Mouse (Mus musculus) MEL (cell line): ENCODE measurements around the gene Dnah5. TPM values are rescaled to one million over a fixed set of nuclear protein-coding genes. Genes with fewer than 3 reads are reported as not detected.

Experiments used
- DNase-seq: peaks from one replicate; pipeline ENCODE4 v3.0.0; 2011; ENCODE audit warnings: low read depth, low spot score
- H3K27ac ChIP-seq: 2 replicates; pipeline ENCODE4 v1.5.1; 2012; ENCODE audit warnings: low read depth, mild to moderate bottlenecking, control low read depth, low read length, moderate library complexity; ENCODE audit not compliant: control insufficient read depth
- H3K27me3 ChIP-seq, 2 experiments: fragments of 150-350 bp in 1 of 2; sonication (generic) in 1 of 2; 2 replicates each; pipeline ENCODE4 v1.6.1; 2012; ENCODE audit warnings: low read length in 2 of 2, mild to moderate bottlenecking in 2 of 2, improper control_type of control experiment in 1 of 2, moderate library complexity in 1 of 2; ENCODE audit not compliant: insufficient read depth in 2 of 2, control insufficient read depth in 1 of 2
- H3K36me3 ChIP-seq, 2 experiments: 2 replicates each; pipeline ENCODE4 v1.6.1; 2012 to 2014; ENCODE audit warnings: low read length in 2 of 2, improper control_type of control experiment in 1 of 2, inconsistent platforms in 1 of 2, mild to moderate bottlenecking in 1 of 2; ENCODE audit not compliant: insufficient read depth in 2 of 2, control insufficient read depth in 1 of 2
- H3K4me1 ChIP-seq, 2 experiments: fragments of 150-350 bp in 1 of 2; sonication (generic) in 1 of 2; 2 replicates each; pipeline ENCODE4 v1.6.1; 2012; ENCODE audit warnings: low read length in 2 of 2, improper control_type of control experiment in 1 of 2, mild to moderate bottlenecking in 1 of 2; ENCODE audit not compliant: insufficient read depth in 2 of 2, control insufficient read depth in 1 of 2
- H3K4me3 ChIP-seq, 2 experiments: fragments of 150-350 bp in 1 of 2; sonication (generic) in 1 of 2; 2 replicates each; pipeline ENCODE4 v1.5.1; 2012; ENCODE audit warnings: low read depth in 2 of 2, low read length in 2 of 2, mild to moderate bottlenecking in 2 of 2, moderate library complexity in 2 of 2, control low read depth in 1 of 2, improper control_type of control experiment in 1 of 2; ENCODE audit not compliant: control insufficient read depth in 1 of 2, insufficient read depth in 1 of 2
- H3K79me2 ChIP-seq: 2 replicates; pipeline ENCODE4 v1.6.1; 2012; ENCODE audit warnings: mild to moderate bottlenecking, low read length, moderate library complexity; ENCODE audit not compliant: control insufficient read depth, poor library complexity, insufficient read depth
- H3K9ac ChIP-seq: 2 replicates; pipeline ENCODE4 v1.6.1; 2012; ENCODE audit warnings: low read depth, mild to moderate bottlenecking, control low read depth, low read length, moderate library complexity; ENCODE audit not compliant: control insufficient read depth, poor library complexity, severe bottlenecking
- H3K9me3 ChIP-seq: fragments of 150-350 bp; sonication (generic); replicated peaks from 2 replicates; pipeline ENCODE4 v1.6.1; 2012; ENCODE audit warnings: mild to moderate bottlenecking, low read length, improper control_type of control experiment, moderate library complexity; ENCODE audit not compliant: insufficient read depth
- CHD1 ChIP-seq: IDR thresholded peaks from 2 replicates; pipeline ENCODE4 v1.6.1; 2012; ENCODE audit warnings: low read depth, mild to moderate bottlenecking, inconsistent platforms, low read length, improper control_type of control experiment
- EP300 ChIP-seq, 2 experiments: IDR thresholded peaks; 2 replicates each; pipeline ENCODE4 v1.6.1; 2011; ENCODE audit warnings: improper control_type of control experiment in 2 of 2, low read length in 2 of 2, low read depth in 1 of 2, mild to moderate bottlenecking in 1 of 2
- GATA1 ChIP-seq: IDR thresholded peaks from 2 replicates; pipeline ENCODE4 v1.6.1; 2011; ENCODE audit warnings: low read depth, low read length, improper control_type of control experiment
- MAFK ChIP-seq: IDR thresholded peaks from 2 replicates; pipeline ENCODE4 v1.6.1; 2011; ENCODE audit warnings: low read depth, mild to moderate bottlenecking, low read length, improper control_type of control experiment, borderline replicate concordance
- MEF2A ChIP-seq: IDR thresholded peaks from 2 replicates; pipeline ENCODE4 v1.6.1; 2014; ENCODE audit warnings: low read depth, mild to moderate bottlenecking, inconsistent platforms, low read length, improper control_type of control experiment; ENCODE audit not compliant: poor library complexity, insufficient replicate concordance, severe bottlenecking; ENCODE audit errors: extremely low read depth
- MXI1 ChIP-seq: IDR thresholded peaks from 2 replicates; pipeline ENCODE4 v1.6.1; 2011; ENCODE audit warnings: mild to moderate bottlenecking, low read depth, low read length, improper control_type of control experiment
- MYC ChIP-seq: IDR thresholded peaks from 2 replicates; pipeline ENCODE4 v1.6.1; 2011; ENCODE audit warnings: low read depth, mild to moderate bottlenecking, low read length, improper control_type of control experiment, moderate library complexity
- POLR2A ChIP-seq, 2 experiments: IDR thresholded peaks; 2 replicates each; pipeline ENCODE4 v1.6.1; 2011 to 2012; ENCODE audit warnings: low read length in 2 of 2, mild to moderate bottlenecking in 2 of 2, control low read depth in 1 of 2, improper control_type of control experiment in 1 of 2, low read depth in 1 of 2, moderate library complexity in 1 of 2; ENCODE audit not compliant: control insufficient read depth in 1 of 2, insufficient read depth in 1 of 2, poor library complexity in 1 of 2
- POLR2AphosphoS2 ChIP-seq: IDR thresholded peaks from 2 replicates; pipeline ENCODE4 v1.6.1; 2011; ENCODE audit warnings: low read length, improper control_type of control experiment
- RAD21 ChIP-seq: IDR thresholded peaks from 2 replicates; pipeline ENCODE4 v1.6.1; 2011; ENCODE audit warnings: mild to moderate bottlenecking, low read depth, low read length, improper control_type of control experiment
- RCOR1 ChIP-seq: IDR thresholded peaks from 2 replicates; pipeline ENCODE4 v1.6.1; 2012; ENCODE audit warnings: low read depth, mild to moderate bottlenecking, inconsistent platforms, low read length, improper control_type of control experiment
- TAL1 ChIP-seq: IDR thresholded peaks from 2 replicates; pipeline ENCODE4 v1.6.1; 2012; ENCODE audit warnings: mild to moderate bottlenecking, inconsistent platforms, low read length, moderate library complexity, mixed read lengths
- USF2 ChIP-seq, 2 experiments: IDR thresholded peaks; 2 replicates each; pipeline ENCODE4 v1.6.1; 2011 to 2012; ENCODE audit warnings: improper control_type of control experiment in 2 of 2, low read length in 2 of 2, borderline replicate concordance in 1 of 2, inconsistent platforms in 1 of 2, low read depth in 1 of 2, mild to moderate bottlenecking in 1 of 2; ENCODE audit not compliant: insufficient read depth in 1 of 2
- ZC3H11A ChIP-seq: IDR thresholded peaks from 2 replicates; pipeline ENCODE4 v1.6.1; 2012; ENCODE audit warnings: low read depth, mild to moderate bottlenecking, inconsistent platforms, low read length, improper control_type of control experiment
- ZNF384 ChIP-seq: IDR thresholded peaks from 2 replicates; pipeline ENCODE4 v1.6.1; 2012; ENCODE audit warnings: low read depth, mild to moderate bottlenecking, inconsistent platforms, low read length, improper control_type of control experiment
- polyA plus RNA-seq, 2 experiments: library from polyadenylated mRNA; stranded (reverse) in 1 of 2; unstranded in 1 of 2; fragments of >175 nt in 1 of 2; fragments of >200 nt in 1 of 2; gene quantifications; 2 replicates each; pipeline versions ENCODE4 v1.2.1 to v1.2.4; 2012; ENCODE audit warnings: low replicate concordance in 2 of 2, low read depth in 1 of 2; ENCODE audit not compliant: insufficient read length in 2 of 2, insufficient read depth in 1 of 2, missing spikeins in 1 of 2
- total RNA-seq: library from RNA; depleted of rRNA; stranded (reverse); fragments of 300-350 nt; gene quantifications from 2 replicates; pipeline ENCODE4 v1.2.3, GENCODE M21; 2012

Gene Dnah5
- total and polyA plus RNA-seq, 3 experiments, result not detected

- no peaks in the 10 kb centered on the region for H3K9me3 ChIP-seq
- H3K79me2 ChIP-seq, result no peaks in the 10 kb centered on the region
- H3K4me3 ChIP-seq, result no peak overlapping the region
- no peak overlapping the region for H3K9ac ChIP-seq
- TF ChIP-seq RCOR1 (no peak), MYC (no peak)
- H3K36me3 ChIP-seq, result no peaks in the 10 kb centered on the region
- no peaks in the 10 kb centered on the region for H3K27me3 ChIP-seq
- no peak overlapping the region for H3K27ac ChIP-seq
- DNase-seq, result no peak
- no peaks in the 10 kb centered on the region for H3K4me1 ChIP-seq
These were observed 263.2 kb downstream of the Dnah5 start for GRCm38 (mm10) chr15:28466591-28467247.

GRCm38 (mm10) chr15:28473749-28474390 is 270.3 kb downstream of the Dnah5 start:
- Histone ChIP-seq H3K36me3 (no peaks in the 10 kb centered on the region), H3K27me3 (no peaks in the 10 kb centered on the region), H3K9me3 (no peaks in the 10 kb centered on the region), H3K79me2 (no peaks in the 10 kb centered on the region), H3K27ac (no peak overlapping the region), H3K9ac (no peak overlapping the region), H3K4me1 (no peaks in the 10 kb centered on the region), H3K4me3 (no peak overlapping the region)
- TF ChIP-seq ZC3H11A (no peak), MXI1 (no peak), MAFK (no peak), MYC (no peak), CHD1 (no peak), ZNF384 (no peak), EP300 (IDR thresholded peaks at IDR 0.05; ENCODE audit: low read depth in 1 of 2, low read length in 2 of 2) (no peak), TAL1 (no peak), GATA1 (no peak), RAD21 (no peak), POLR2A (IDR thresholded peaks at IDR 0.05; ENCODE audit: control insufficient read depth in 1 of 2, insufficient read depth in 1 of 2, low read depth in 1 of 2, low read length in 2 of 2, poor library complexity in 1 of 2) (no peak), MEF2A (no peak)
- DNase-seq, result no peak

GRCm38 (mm10) chr15:28502820-28503219 is 299.3 kb downstream of the Dnah5 start:
- Histone ChIP-seq H3K36me3 (no peaks in the 10 kb centered on the region), H3K9ac (no peak overlapping the region), H3K27ac (no peak overlapping the region), H3K4me1 (no peaks in the 10 kb centered on the region), H3K9me3 (no peaks in the 10 kb centered on the region), H3K27me3 (no peaks in the 10 kb centered on the region), H3K79me2 (no peaks in the 10 kb centered on the region), H3K4me3 (no peak overlapping the region)
- no peak for TF ChIP-seq USF2 (IDR thresholded peaks at IDR 0.05; ENCODE audit: borderline replicate concordance in 1 of 2, insufficient read depth in 1 of 2, low read depth in 1 of 2, low read length in 2 of 2)
- TF ChIP-seq MEF2A, result no peak
- no peak for TF ChIP-seq POLR2AphosphoS2
- DNase-seq, result no peak
